Mouse (Mus musculus) spleen, embryonic (tissue): ENCODE data around the gene Krtap13-1.
"Not testable (repeated sequence)": the region's sequence is repeated elsewhere in the genome, so short reads cannot be mapped to it uniquely, and the experiment has no call there.

Experiments used
- CTCF ChIA-PET: fragments of 350-600 bp; sonication (Branson Sonifier 250); formaldehyde crosslinking; loops from one replicate; lab custom pipeline; 2022; lab: Charles Lee

Krtap13-1 gene

DNA sequence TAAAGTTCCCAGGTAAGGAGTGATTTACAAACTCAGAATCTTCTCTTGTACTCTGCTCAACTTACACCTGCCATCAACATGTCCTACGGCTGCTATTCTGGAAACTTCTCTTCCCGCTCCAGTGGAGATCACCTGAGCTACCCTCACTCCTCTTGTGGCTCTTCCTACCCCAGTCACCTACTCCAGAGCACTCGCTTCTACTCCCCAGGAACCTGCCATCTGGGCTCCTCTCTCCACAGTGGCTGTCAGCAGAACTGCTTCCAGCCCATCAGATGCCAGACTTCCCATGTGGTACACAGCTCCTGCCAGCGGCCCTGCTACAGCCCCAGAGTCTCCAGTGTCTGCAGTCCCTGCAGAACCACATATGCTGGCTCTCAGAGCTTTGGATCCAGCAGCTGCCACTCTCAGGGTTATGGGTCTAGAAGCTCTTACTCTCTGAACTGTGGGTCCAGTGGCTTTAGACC, at the start of gene Krtap13-1:
Gene Krtap13-1, plus strand, starts transcription at position 51 of the 464 bp plus-strand sequence.
- CTCF ChIA-PET = no interaction called here

DNA sequence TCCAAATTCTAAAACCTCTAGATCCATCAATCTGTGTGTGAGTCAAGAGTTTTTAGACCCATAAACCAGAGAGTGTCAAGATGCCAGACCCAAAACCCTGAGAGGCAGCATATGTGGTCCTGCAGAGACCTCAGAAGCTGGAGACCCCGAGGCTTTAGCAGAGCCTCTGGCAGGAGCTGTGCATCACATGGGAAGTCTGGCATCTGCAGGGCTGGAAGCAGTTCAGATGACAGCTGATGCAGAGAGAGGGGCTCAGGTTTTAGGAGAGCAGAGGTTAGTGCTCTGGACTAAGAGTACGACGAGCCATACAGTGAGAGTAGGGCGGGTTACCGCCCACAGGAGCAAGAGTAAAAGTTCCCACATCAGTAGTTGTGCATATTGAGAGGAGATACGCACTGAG, 49.6 kb upstream of the Krtap13-1 start:
- CTCF ChIA-PET = no interaction called here

DNA sequence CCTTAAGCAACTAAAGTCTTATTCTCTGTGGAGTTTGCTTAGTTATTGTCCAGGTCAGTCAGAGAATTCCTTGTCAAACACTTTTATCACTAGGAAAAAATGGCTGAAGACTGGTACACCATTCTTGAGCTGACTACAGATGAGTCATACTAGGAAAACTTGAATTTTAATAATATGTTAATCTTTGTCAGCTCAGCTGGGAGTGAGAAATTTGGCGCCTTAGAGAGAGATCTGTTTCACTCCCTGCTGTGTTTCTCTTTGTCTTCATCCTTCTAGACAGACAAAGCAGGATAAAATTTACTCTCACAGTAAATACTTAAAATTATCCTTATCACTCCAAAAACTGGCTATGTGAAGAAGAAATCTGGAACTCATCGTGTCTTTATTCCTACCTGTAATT, 47.4 kb upstream of the Krtap13-1 start:
- CTCF ChIA-PET = no interaction called here

DNA sequence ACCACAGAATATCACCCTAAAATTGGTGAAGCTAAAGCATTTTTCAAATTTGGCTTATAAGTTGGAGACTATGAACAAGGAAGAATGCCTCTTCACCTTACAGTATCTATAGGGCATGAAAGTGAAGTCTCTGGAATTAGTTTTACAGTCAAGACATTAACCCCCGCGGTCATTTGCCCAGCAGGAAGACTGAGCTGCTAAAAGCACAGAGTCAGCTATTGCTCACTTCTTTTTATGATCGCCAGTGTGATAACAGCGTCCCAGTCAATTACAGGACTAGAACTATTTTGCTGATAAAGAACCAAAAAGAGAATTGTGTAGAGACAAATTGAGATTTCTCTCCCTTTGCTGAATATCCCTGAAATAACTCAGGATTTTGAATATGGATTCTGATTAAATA, 32.4 kb upstream of the Krtap13-1 start:
- CTCF ChIA-PET = no interaction called here

DNA sequence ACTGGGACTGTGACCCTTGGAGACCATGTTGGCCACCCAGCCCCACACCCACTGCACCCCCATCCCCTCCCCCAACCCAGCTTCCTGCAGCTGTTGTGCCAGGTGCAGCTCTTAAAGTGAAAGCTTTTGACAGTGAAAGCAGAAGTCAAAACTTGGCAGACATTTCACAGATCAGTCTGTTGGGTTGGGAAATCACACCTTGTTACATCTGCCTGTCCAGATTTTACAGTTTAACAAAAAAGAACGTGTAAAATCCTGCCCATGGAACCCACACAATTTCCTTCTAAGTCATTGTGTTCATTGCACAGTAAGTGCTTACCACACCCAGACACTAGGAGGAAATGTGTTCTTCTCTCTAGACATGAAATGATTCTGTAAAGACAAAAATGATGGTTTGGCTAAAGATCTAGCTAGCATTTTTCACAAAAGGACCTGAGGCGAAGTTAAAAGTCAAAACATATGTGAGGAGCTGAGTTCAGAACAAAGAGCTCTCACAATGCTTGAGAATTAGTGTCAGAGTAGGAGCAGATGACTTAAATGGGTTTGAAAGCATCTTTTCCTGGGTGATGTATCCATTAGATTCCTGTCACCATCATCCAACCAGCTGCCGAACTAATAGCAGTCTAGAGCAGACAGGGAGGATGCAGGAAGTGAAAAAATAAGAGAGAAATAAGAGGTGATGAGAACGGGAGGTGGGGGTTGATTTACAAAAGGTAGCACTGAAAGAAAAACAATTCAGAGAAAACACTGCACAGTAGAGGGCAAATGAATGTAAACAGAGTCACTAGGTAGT, 27.4 kb upstream of the Krtap13-1 start:
- CTCF ChIA-PET = no interaction called here

DNA sequence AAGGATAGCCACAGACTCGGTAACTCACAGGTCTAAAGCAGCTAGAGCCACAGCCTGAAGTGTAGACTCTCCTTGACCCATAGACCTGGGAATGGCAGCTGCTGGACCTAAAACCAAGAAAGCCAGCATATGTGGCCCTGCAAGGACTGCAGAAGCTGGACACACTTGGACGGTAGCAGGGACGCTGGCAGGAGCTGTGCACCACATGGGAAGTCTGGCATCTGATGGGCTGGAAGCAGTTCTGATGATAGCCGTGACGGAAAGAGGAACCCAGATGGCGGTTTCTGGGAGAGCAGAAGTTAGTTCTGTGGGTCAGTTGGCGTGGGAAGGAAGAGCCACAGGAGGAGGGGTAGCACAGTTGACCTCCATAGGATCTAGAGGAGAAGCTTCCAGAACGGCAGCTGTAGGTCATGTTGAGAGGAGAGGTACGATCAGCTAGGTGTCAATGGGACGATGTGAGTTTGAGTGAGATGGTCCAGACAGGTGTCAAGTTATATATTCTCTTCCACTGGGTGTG, 21.1 kb upstream of the Krtap13-1 start, which contains the start of gene 2310061N02Rik:
Gene 2310061N02Rik, minus strand, starts transcription at position 467 of the 517 bp plus-strand sequence.
- CTCF ChIA-PET = no interaction called here

DNA sequence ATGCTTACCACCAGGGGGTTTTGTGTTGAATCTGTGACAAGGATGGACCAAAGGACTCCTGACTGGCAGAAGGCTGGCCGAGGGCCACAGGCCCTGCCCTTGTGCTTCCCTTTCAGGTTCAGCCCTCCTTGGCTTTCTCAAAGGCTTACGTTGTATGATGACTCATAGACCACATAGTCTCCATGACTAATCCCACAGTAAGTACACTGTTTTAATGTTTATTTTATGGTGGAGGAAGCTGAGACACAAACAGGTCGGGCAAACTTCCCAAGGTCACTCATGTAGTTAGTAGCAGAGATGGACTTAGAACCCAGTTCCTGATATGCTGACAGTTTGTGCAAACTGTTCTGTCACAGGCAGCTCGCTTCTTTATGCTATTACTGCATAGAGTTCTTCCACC, 17.9 kb upstream of the Krtap13-1 start:
- CTCF ChIA-PET = no interaction called here

DNA sequence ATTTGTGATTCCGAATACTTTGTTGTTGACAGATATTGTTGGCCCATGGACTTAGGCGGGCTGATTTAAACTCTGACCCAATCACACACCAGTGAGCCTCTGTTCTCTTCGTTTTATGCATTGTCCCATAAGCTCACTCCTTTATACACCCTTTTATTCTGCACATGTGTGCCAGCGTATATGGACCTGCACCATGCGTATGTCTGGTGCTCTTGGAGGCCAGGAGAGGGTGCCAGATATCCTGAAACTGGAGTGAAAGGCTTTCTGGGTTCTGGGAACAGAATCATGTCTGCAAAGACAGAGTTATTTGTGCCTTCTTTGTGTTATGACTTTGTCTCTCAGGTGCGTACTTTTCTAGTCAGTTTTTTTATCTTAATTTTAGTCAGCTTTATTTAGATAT, 17.4 kb upstream of the Krtap13-1 start:
- CTCF ChIA-PET = no interaction called here

DNA sequence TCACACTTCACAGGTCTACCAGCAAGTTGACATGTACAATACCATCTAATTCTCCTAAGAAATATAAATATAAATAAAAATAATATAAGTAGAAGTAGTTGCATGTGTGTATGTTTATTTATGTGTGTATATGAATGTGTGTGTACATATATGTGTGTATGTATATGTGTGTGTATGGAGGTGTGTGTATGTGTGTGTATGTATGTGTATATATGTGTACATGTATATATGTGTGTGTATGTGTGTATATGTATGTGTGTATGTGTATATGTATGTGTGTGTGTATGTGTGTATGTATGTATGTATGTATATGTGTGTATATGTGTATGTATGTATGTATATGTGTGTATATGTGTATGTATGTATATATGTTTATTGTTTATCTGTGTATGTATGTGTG, 12.1 kb upstream of the Krtap13-1 start:
- CTCF ChIA-PET = no interaction called here

DNA sequence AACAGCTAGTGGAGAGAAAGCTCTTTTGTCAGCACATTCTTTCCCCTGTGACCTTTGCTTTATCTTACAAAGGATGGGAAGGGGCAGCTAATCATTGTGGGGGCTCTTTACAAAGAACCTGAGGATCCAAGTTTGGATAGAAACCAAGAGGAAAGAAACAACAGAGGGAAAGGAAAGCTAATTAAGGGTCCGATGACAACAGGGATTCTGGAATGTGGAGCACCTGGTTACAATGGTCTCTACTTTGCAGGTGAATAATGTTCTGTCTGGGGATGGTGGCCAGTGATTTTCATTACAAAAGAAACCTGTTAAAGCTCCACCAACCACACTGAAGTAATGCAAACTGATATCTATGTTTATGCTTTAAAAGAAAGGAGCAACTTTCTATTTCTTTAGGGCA, 8.6 kb upstream of the Krtap13-1 start:
- CTCF ChIA-PET = no interaction called here

DNA sequence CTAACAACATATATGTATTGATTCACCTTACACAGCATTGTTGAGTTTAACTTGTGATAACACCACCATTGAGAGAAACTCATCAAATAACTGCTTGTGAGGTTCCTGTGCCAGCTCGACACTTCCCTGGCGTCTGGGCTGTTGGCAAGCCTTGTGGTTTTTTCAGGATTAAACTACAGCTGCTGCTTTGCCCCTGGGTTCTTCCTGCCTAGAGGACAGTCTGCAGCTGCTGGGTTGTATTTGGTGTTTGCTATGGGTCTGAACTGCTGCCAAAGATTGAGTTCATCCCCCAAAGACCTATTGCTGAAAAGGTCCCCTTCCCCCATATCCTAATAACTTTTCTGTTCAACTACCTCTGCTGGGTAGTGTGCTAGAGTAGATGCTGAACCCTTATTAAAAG, 6.7 kb downstream of the Krtap13-1 start:
- CTCF ChIA-PET = no interaction called here

DNA sequence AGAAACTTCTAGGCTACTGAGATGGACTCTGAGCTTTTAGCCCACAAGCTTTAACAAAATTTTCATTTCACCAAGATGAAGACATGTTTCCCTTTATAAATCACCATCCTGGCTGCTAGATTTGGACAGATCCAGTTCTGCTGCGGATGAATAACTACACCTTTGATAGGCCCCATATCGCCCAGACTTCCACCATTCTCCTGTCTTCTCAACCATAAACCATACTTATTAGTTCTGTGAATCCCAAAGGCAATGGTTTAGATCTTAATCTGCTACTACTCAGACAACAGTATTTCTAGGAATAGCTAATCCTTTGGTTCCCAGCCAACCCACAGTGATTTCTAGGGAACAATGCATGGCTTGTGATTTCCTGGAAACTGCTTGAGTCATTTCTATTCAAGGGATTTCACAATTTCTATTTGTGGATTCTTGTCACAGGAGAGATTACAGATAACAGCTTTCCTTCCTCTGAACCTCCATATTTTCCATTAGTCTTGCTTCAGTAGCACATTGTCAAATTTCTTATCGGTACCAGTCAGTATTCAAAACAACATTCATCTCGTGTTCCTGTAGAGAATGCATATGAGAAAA, 16.2 kb downstream of the Krtap13-1 start:
- CTCF ChIA-PET = interaction anchor here (0.7 kb wide), 1 partner anchor 1558 kb away, joined by 6 read pairs; no protein-coding TSS in a partner anchor

DNA sequence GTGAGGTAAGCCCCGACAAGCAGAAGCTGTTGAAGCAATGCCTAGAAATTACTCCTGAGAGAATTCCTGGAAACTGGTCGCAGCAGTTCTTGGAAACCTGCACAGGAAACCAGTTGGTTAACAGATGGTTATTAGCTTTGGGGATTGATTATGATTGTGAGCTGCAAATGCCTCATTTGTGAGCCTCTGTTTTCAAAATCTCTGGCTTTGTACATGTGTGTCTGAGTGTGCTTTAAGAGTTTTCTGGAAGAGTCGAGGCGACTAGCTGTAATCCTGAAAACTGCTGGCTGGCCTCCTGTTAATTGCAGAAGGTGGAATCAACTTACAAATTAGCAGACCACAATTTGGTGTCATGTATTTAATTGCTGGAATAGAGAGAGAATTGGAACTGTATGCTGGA, 19.3 kb downstream of the Krtap13-1 start:
- CTCF ChIA-PET = no interaction called here

DNA sequence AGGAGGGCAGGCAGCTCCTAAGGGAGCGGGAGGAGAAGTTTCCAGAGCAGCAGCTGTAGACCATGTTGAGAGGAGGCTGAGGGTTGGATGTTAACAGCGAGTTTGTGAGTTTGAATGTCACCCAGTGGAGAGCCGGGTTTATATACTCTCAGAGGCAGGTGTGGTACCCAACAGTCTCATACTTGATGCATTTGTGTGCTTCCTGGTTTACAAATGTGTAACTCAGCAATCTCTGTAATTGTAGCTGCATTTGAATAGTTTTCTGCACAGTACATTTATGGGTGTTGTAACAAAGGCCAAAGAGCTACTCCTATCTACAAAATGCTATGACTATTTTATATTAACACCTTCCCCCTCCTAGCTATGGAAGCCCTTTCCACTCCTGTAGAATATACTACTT, 22.9 kb downstream of the Krtap13-1 start, which contains the start of gene Krtap13:
Gene Krtap13, minus strand, starts transcription at position 101 of the 400 bp plus-strand sequence.
- CTCF ChIA-PET = not testable (repeated sequence)

DNA sequence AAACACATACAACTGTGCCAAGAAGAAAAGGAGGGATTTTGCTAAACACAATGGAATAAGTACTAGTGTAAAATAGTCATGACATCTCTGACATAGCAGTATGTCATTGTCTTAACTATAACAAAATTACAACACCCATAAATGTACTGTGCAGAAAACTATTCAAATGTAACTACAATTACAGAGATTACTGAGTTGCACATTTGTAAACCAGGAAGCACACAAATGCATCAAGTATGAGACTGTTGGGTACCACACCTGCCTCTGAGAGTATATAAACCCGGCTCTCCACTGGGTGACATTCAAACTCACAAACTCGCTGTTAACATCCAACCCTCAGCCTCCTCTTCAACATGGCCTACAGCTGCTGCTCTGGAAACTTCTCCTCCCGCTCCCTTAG, 29.9 kb downstream of the Krtap13-1 start, which contains the start of gene 2310034C09Rik:
Gene 2310034C09Rik, plus strand, starts transcription at position 301 of the 400 bp plus-strand sequence.
- CTCF ChIA-PET = not testable (repeated sequence)

DNA sequence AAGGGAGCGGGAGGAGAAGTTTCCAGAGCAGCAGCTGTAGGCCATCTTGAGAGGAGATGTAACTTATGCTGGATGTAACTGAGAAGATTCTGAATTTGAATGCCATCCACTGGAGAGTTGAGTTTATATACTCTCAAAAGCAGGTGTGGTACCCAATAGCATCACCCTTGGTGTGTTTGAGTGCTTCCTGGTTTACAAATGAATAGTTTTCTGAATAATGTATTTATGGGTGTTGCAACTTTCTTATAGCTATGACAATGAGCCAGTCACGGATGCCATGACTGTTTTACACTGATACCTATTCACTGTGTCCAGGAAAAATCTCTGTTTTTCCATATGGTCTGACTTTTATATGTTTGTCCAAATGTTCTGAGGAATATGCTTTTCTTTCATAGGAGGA, 45.4 kb downstream of the Krtap13-1 start, which contains the start of gene 2310057N15Rik:
Gene 2310057N15Rik, minus strand, starts transcription at position 101 of the 400 bp plus-strand sequence.
- CTCF ChIA-PET = no interaction called here

DNA sequence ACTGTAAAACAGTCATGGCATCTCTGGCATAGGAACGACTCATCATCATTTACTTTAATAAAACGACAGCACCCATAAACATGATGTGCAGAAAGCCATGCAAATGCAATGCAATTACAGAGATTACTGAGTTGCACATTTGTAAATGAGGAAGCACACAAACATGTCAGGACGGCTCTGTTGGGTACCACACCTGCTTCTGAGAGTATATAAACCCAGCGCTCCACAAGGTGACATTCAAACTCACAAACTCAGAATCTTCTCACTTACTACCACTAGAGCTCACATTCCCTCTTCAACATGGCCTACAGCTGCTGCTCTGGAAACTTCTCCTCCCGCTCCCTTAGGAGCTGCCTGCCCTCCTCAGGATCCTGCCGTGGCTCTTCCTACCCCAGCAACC, 48.9 kb downstream of the Krtap13-1 start, which contains the start of gene Gm5965:
Gene Gm5965, plus strand, starts transcription at position 301 of the 400 bp plus-strand sequence.
- CTCF ChIA-PET = no interaction called here
